Mouse (Mus musculus) forebrain, postnatal 0 days (tissue): ENCODE data around the gene Gm6793. TPM values are rescaled to one million over a fixed set of nuclear protein-coding genes. Genes with fewer than 3 reads are reported as not detected.
A peak's percentile ranks its signal among the peaks of the same experiment; 100 is the strongest.

ENCODE experiments used
- ATAC-seq: fragments of 200-750 bp; cut with Nextera tagmentation; 2 replicates; pipeline ENCODE4 v1.8.0; 2017; ENCODE audit warnings: mild to moderate bottlenecking, moderate library complexity
- DNase-seq: peaks from one replicate; pipeline ENCODE4 v3.0.0-alpha.2; 2015
- H3K27ac ChIP-seq: fragments of 300-500 bp; sonication (generic); 2 replicates; pipeline ENCODE4 v1.5.1; 2014; ENCODE audit warnings: low read depth, mild to moderate bottlenecking, antibody characterized with exemption, low read length, moderate library complexity, mixed read lengths
- H3K27me3 ChIP-seq: fragments of 300-500 bp; sonication (generic); 2 replicates; pipeline ENCODE4 v1.6.1; 2014; ENCODE audit warnings: mild to moderate bottlenecking, low read length, mixed read lengths; ENCODE audit not compliant: insufficient read depth
- H3K36me3 ChIP-seq: fragments of 300-500 bp; sonication (generic); 2 replicates; pipeline ENCODE4 v1.6.1; 2014; ENCODE audit warnings: mild to moderate bottlenecking, moderate library complexity; ENCODE audit not compliant: insufficient read depth
- H3K4me1 ChIP-seq: fragments of 300-500 bp; sonication (generic); 2 replicates; pipeline ENCODE4 v1.6.1; 2014; ENCODE audit warnings: antibody characterized with exemption; ENCODE audit not compliant: insufficient read depth
- H3K4me2 ChIP-seq: fragments of 300-500 bp; sonication (generic); 2 replicates; pipeline ENCODE4 v1.6.1; 2014; ENCODE audit warnings: low read depth, mild to moderate bottlenecking, moderate library complexity
- H3K4me3 ChIP-seq: fragments of 300-500 bp; sonication (generic); 2 replicates; pipeline ENCODE4 v1.5.1; 2014; ENCODE audit warnings: low read depth, low read length, mixed read lengths
- H3K9ac ChIP-seq: fragments of 300-500 bp; sonication (generic); 2 replicates; pipeline ENCODE4 v1.6.1; 2014; ENCODE audit warnings: mild to moderate bottlenecking
- H3K9me3 ChIP-seq: fragments of 300-500 bp; sonication (generic); 2 replicates; pipeline ENCODE4 v1.6.1; 2016; ENCODE audit warnings: low read length
- CTCF ChIP-seq: sonication (generic); IDR thresholded peaks from 2 replicates; pipeline ENCODE4 v1.5.1; 2016; ENCODE audit warnings: antibody characterized with exemption, control low read depth, low read depth
- WGBS: fragments of 180-500 bp; shearing (Covaris S2); extraction: QIAGEN DNeasy Blood & Tissue Kit; methylation state at CpG from one replicate; pipeline ENCODE4 v1.1.7; 2014; 5-methylcytosine and 5-hydroxymethylcytosine counted together
- polyA plus RNA-seq: library from polyadenylated mRNA; unstranded; fragments of >200 nt; fragmentation: Nextera tagmentation; extraction: Ambion mirVana; gene quantifications from 2 replicates; pipeline ENCODE4 v1.2.1, GENCODE M21; 2015
- total RNA-seq: library from RNA; depleted of rRNA; stranded (reverse); fragments of >200 nt; gene quantifications from 2 replicates; pipeline ENCODE4 v1.2.3, GENCODE M21; 2014

Gm6793 gene
- total and polyA plus RNA-seq, 2 experiments from 2014 or later: 0.35 TPM; not detected in 1

DNA sequence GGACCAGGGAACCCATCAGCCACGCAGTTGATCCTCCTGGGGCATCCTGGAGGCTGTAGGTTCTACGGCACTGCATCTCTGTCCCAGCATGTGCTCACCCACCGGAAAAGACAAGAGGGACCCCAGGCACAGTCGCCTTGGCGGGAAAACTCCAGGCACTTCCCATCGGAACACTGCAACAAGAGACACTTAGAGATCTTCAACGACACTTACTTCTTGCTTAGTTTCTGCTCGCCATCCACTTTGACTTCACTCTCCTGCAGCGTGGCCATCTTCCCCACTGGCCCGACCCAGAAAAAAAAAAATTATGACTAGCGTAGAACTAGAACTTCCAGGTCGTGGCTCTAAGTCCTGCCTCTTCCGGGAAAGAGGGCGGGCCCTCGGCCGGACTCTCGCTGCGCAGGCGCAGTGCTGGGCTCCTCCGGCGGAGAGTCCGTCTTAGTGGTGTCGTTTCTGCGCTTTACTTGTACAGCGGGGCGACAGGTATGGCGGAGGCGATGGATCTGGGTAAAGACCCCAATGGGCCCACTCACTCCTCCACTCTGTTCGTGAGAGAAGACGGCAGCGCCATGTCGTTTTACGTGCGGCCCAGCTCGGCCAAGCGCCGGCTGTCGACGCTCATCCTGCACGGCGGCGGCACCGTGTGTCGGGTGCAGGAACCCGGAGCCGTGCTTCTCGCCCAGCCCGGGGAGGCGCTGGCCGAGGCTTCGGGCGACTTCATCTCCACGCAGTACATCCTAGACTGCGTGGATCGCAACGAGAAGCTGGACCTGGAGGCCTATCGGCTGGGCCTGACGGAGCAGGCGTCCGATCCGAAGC lies 3.6 kb downstream of the Gm6793 start, which contains the start of the genes Kars and Terf2ip:
Gene Kars, minus strand, starts transcription at position 327 of the 819 bp plus-strand sequence.
Gene Terf2ip, plus strand, starts transcription at position 402 of the 819 bp plus-strand sequence.
- peaks cover 15% of the 10 kb centered on the region for H3K36me3 ChIP-seq
- H3K9ac ChIP-seq: peak within 1 kb of the TSS; percentile 89
- under 1% methylated on average over 61 of the region's 61 CpGs for WGBS
- H3K4me3 ChIP-seq: peak within 1 kb of the TSS; percentile 90
- H3K27ac ChIP-seq: peak within 1 kb of the TSS; percentile 83
- ATAC-seq (peak; percentile 96), DNase-seq (peak; percentile 94)
- H3K4me1 ChIP-seq: peaks cover 14% of the 10 kb centered on the region
- H3K4me2 ChIP-seq: peak within 1 kb of the TSS; percentile 83
- no peaks in the 10 kb centered on the region for H3K9me3 ChIP-seq
- TF ChIP-seq CTCF: no peak; the same call in 1 of the 2 replicates
- H3K27me3 ChIP-seq: no peaks in the 10 kb centered on the region

- Histone ChIP-seq H3K4me2 (no peak overlapping the region; the same call in 1 of the 2 replicates), H3K9ac (no peak overlapping the region), H3K27me3 (no peaks in the 10 kb centered on the region), H3K27ac (no peak overlapping the region), H3K4me3 (no peak overlapping the region), H3K36me3 (peaks cover 15% of the 10 kb centered on the region), H3K9me3 (no peaks in the 10 kb centered on the region), H3K4me1 (peaks cover 14% of the 10 kb centered on the region)
- WGBS: 96% methylated on average over 7 of the region's 7 CpGs
- no peak for DNase-seq
- no peak for ATAC-seq
- TF ChIP-seq CTCF: no peak
Measured at GRCm38 (mm10) chr8:112009558-112009957, 5.3 kb downstream of the Gm6793 start.

GRCm38 (mm10) chr8:112007669-112008068 lies 7.2 kb downstream of the Gm6793 start:
- H3K4me1 ChIP-seq: peaks cover 7% of the 10 kb centered on the region
- H3K4me2 ChIP-seq: no peak overlapping the region
- no peak overlapping the region for H3K4me3 ChIP-seq
- H3K27ac ChIP-seq: no peak overlapping the region
- H3K9me3 ChIP-seq: no peaks in the 10 kb centered on the region
- H3K27me3 ChIP-seq: no peaks in the 10 kb centered on the region
- 94% methylated on average over 2 of the region's 2 CpGs for WGBS
- ATAC-seq: no peak
- peaks cover 29% of the 10 kb centered on the region for H3K36me3 ChIP-seq
- no peak for TF ChIP-seq CTCF
- H3K9ac ChIP-seq: no peak overlapping the region
- no peak for DNase-seq

DNA sequence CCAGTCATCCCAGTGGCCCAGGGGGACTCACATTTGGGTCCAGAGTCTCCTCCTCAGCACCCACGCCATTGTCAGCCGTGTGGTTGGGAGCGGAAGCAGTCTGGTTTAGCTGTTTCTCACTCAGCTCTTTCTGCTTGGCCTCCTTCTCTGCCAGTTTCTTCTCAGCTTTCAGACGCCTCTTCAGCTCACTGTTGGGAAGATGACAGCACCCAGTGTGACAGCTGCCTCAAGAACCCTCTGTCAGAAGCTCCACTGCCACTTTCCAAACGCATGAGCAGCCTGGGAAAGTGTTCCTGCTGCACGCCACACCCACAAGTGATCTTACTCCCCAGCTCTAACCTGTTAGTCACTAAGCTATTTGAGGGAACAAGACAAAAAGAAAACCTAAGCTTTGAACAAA lies 9.2 kb downstream of the Gm6793 start:
- no peaks in the 10 kb centered on the region for H3K9me3 ChIP-seq
- no peak overlapping the region for H3K27ac ChIP-seq
- peaks cover 50% of the 10 kb centered on the region for H3K36me3 ChIP-seq
- H3K9ac ChIP-seq: no peak overlapping the region
- WGBS: 95% methylated on average over 6 of the region's 6 CpGs
- peaks cover 6% of the 10 kb centered on the region; the same call in 1 of the 2 replicates for H3K4me1 ChIP-seq
- TF ChIP-seq CTCF: no peak
- no peak for ATAC-seq
- H3K27me3 ChIP-seq: no peaks in the 10 kb centered on the region
- no peak overlapping the region for H3K4me2 ChIP-seq
- DNase-seq: no peak
- H3K4me3 ChIP-seq: no peak overlapping the region

DNA sequence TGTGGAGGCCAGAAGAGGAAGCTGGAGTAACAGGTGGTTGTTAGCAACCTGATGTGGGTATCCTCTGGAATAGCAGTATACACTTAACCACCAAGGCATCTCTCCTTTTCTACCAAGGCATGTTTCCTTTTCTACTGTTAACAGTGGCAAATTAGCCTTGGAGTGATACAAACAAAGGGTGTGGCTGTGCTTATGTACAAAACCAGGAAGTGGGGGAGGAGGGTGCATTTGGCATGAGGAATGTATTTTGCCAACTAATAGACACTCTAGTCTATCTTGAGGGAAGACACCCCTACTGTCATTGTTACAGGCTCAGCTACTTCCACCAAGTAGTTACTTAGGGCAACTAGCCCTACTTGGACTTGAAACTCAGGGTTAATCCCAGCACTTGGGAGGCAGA lies 10.1 kb downstream of the Gm6793 start:
- no peak overlapping the region for H3K9ac ChIP-seq
- DNase-seq: no peak
- H3K4me1 ChIP-seq: no peaks in the 10 kb centered on the region
- no peak for ATAC-seq
- no peak overlapping the region for H3K27ac ChIP-seq
- H3K27me3 ChIP-seq: no peaks in the 10 kb centered on the region
- no peaks in the 10 kb centered on the region for H3K9me3 ChIP-seq
- no peak overlapping the region for H3K4me3 ChIP-seq
- no peak overlapping the region for H3K4me2 ChIP-seq
- H3K36me3 ChIP-seq: peaks cover 58% of the 10 kb centered on the region
- no peak for TF ChIP-seq CTCF

DNA sequence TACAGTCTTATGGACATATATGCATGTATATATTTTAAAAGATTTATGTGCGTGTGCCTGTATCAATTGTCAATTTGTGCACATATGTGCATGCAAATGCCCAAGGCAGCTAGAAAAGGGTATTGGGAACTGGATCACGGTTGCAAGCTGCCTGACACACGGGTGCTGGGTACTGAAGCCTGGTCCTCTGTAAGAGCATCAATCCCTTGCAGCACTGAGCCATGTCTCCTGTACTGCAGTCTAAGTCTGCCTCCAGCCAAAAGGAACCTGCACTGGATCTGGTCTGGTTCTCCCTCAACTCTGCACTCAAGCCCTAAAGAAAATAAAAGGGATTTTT lies 22.2 kb downstream of the Gm6793 start:
- 66% methylated on average over 3 of the region's 3 CpGs for WGBS
- H3K4me3 ChIP-seq: 0 out of 2 replicates have a peak overlapping the region, but pooled peaks have one; percentile 57
- H3K9me3 ChIP-seq: no peaks in the 10 kb centered on the region
- no peaks in the 10 kb centered on the region for H3K27me3 ChIP-seq
- DNase-seq (no peak), ATAC-seq (no peak)
- H3K4me2 ChIP-seq: peak overlapping the region; percentile 70; the same call in 1 of the 2 replicates
- no peaks in the 10 kb centered on the region for H3K4me1 ChIP-seq
- no peak overlapping the region for H3K27ac ChIP-seq
- TF ChIP-seq CTCF: no peak
- H3K9ac ChIP-seq: 0 out of 2 replicates have a peak overlapping the region, but pooled peaks have one; percentile 69
- H3K36me3 ChIP-seq: peaks cover 52% of the 10 kb centered on the region

DNA sequence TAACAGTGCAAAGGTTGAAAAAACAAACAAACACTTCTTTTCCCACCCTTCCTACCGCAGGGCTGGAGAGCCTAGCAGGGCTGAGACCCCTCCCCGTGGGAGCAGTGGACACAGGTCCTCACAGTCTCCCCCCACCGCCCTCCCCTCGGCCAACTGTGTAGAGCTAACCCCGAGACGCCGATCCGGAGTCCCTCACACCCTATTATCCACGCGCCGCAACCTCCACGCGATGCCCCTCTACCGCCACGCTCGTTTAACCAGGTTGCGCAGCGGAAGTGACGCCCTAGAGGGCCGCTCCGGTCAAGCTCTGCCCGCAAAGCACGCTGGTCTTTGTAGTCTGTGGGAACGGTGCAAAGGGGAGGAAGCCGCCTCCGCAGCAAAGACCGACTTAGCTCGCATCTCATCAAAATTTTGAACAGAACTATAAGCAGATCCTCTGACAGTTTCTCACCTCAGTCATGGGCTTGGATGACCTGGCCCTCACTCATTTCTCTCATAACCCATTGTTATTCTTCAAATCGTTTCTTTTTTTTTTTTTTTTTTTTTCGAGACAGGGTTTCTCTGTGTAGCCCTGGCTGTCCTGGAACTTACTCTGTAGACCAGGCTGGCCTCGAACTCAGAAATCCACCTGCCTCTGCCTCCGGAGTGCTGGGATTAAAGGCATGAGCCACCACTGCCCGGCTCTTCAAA lies 22.7 kb downstream of the Gm6793 start, which contains the start of gene Adat1:
Gene Adat1, minus strand, starts transcription at position 290 of the 690 bp plus-strand sequence.
- H3K4me2 ChIP-seq: peak within 1 kb of the TSS; percentile 70
- no peaks in the 10 kb centered on the region for H3K9me3 ChIP-seq
- WGBS: 4% methylated on average over 32 of the region's 33 CpGs
- DNase-seq (peak; percentile 93), ATAC-seq (peak; percentile 98)
- no peaks in the 10 kb centered on the region for H3K4me1 ChIP-seq
- peak within 1 kb of the TSS; percentile 69 for H3K9ac ChIP-seq
- peak within 1 kb of the TSS; percentile 57 for H3K4me3 ChIP-seq
- H3K36me3 ChIP-seq: peaks cover 48% of the 10 kb centered on the region
- H3K27ac ChIP-seq: 0 out of 2 replicates have a peak within 1 kb of the TSS, but pooled peaks have one; percentile 31
- H3K27me3 ChIP-seq: no peaks in the 10 kb centered on the region
- TF ChIP-seq CTCF: peak; percentile 45
